Mouse (Mus musculus): Measurements from ENCODE around the gene Psmd14. TPM values are rescaled to one million over a fixed set of nuclear protein-coding genes. Genes with fewer than 3 reads are reported as not detected.

Psmd14 gene
- polyA plus RNA-seq, 1 experiment = 0.59 TPM

DNA sequence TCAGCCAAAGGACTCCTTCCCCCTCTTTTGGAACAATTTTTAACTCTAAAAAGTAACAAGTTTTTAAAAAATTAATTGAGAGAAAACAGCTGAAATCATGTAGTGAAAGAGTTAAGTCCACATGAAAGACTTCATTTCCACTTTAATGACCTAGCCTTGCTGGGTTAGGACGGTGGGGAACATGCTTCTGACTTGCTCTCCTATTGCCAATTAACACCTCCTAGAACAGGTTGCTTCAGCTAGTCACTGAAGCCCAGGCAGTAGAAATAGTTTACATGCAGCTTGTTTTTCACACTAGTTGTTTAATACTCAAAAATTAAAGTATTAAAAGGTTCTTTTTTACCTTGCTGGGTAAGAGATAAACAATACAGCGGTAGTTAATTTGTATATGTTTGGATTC, 39.8 kb downstream of the Psmd14 start:
- Histone ChIP-seq H3K4me1 (ENCODE audit: control insufficient read depth) (peaks cover 13% of the 10 kb centered on the region), H3K36me3 (ENCODE audit: control insufficient read depth) (peaks cover 9% of the 10 kb centered on the region), H3K9me3 (ENCODE audit: control insufficient read depth, low read length) (no peaks in the 10 kb centered on the region), H3K4me3 (replicated peaks) (no peak overlapping the region), H3K27me3 (ENCODE audit: control insufficient read depth) (no peaks in the 10 kb centered on the region)
- no peak for TF ChIP-seq GATA1 (IDR thresholded peaks at IDR 0.05; ENCODE audit: low read length)
- no peak for TF ChIP-seq TAL1 (IDR thresholded peaks at IDR 0.05; ENCODE audit: low read length)

DNA sequence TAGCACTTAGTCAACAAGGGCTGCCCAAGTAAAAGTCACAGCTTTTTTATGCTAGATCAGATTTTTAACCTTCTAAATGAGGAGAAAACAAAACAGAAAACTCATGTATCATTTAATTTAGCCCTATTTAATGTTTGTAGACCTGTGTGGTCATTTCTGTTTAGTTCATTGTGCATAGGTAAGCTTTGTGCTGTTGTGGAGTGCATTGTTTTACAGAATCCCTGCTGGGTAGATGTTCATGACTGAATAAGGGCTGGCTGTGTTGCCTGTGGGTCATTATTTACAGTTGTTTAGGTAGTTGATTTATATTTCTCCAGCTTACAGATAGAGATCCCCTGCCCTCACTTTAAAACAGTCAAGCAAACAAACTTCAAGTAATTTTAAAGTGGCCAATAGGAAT, 40.9 kb downstream of the Psmd14 start:
- H3K9me3 ChIP-seq (ENCODE audit: control insufficient read depth, low read length) = no peaks in the 10 kb centered on the region
- no peak for TF ChIP-seq GATA1 (IDR thresholded peaks at IDR 0.05; ENCODE audit: low read length)
- no peak for TF ChIP-seq TAL1 (IDR thresholded peaks at IDR 0.05; ENCODE audit: low read length)
- H3K36me3 ChIP-seq (ENCODE audit: control insufficient read depth) = peaks cover 8% of the 10 kb centered on the region
- no peaks in the 10 kb centered on the region for H3K27me3 ChIP-seq (ENCODE audit: control insufficient read depth)
- H3K4me3 ChIP-seq (replicated peaks) = no peak overlapping the region
- peaks cover 8% of the 10 kb centered on the region for H3K4me1 ChIP-seq (ENCODE audit: control insufficient read depth)

DNA sequence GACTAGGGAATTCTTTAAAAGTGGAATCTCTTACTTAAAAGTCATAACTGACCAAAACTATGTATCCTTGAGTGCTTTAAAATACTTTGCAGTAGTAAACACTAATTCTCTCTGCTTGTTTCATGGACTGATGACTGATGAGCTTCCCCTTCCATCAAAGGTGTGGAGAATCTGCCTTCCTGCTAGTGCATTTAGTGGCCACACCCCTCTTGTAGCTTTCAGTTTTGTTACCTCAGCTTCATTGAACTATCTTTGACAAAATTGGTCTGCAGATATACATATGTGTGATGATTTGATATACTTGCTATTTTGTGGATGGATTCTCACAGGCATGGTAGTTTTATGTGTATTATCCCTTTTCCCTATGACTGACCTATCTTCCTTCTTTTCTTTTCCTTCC, 43.5 kb downstream of the Psmd14 start:
- Histone ChIP-seq H3K4me1 (ENCODE audit: control insufficient read depth) (peaks cover 26% of the 10 kb centered on the region), H3K27me3 (ENCODE audit: control insufficient read depth) (no peaks in the 10 kb centered on the region), H3K9me3 (ENCODE audit: control insufficient read depth, low read length) (no peaks in the 10 kb centered on the region), H3K36me3 (ENCODE audit: control insufficient read depth) (peaks cover 12% of the 10 kb centered on the region), H3K4me3 (replicated peaks) (no peak overlapping the region)
- no peak for TF ChIP-seq TAL1 (IDR thresholded peaks at IDR 0.05; ENCODE audit: low read length)

DNA sequence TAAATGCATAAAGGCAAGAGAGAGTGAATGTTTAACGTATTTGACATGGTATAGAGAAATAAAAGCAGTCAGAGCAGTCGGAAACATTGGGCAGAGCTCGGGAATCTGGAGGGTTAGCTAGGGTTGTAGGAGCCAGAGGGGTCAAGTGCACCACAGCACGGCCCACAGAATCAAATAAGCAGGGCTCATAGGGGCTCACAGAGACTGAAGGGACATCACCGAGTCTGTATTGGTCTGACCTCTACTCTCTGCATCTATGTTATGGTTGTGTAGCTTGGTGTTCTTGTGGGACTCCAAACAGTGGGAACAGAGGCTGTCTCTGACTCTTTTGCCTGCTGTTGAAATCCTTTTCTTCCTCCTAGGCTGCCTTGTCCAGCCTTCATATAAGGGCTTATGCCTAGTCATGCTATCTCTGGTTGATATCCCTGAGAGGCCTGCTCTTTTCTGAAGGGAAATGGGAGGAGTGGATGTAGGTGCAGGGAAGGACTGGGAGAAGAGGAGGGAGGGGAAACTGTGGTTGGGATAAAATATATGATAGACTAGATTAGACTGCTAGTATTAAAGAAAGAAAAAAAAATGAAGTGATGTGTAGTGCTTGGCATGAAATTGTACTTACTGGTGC, 47.9 kb downstream of the Psmd14 start:
- Histone ChIP-seq H3K4me3 (replicated peaks) (no peak overlapping the region), H3K4me1 (ENCODE audit: control insufficient read depth) (peaks cover 38% of the 10 kb centered on the region), H3K9me3 (ENCODE audit: control insufficient read depth, low read length) (no peaks in the 10 kb centered on the region), H3K27me3 (ENCODE audit: control insufficient read depth) (no peaks in the 10 kb centered on the region), H3K36me3 (ENCODE audit: control insufficient read depth) (peaks cover 33% of the 10 kb centered on the region)
- TF ChIP-seq TAL1 (IDR thresholded peaks at IDR 0.05; ENCODE audit: low read length) (no peak), GATA1 (IDR thresholded peaks at IDR 0.05; ENCODE audit: low read length) (no peak)

DNA sequence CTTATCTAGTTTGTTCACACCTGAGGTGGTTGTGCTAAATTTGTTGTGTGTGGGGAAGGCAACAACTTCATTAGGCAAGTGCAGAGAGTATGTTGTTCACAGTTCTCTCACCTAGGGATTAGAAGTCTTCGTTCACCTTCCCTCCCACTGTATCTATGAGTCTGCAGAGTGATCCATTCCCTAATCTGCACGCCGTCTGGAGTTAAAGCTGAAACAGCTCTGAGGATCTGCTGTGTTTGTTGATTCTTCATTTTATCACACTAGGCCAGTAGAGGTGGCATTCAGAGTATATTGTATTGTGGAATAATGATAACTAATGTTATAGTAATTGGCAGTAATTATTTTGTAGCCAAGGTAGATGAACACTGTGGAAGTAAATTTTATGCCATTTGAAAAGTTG, 48.5 kb downstream of the Psmd14 start:
- H3K27me3 ChIP-seq (ENCODE audit: control insufficient read depth) = no peaks in the 10 kb centered on the region
- H3K36me3 ChIP-seq (ENCODE audit: control insufficient read depth) = peaks cover 39% of the 10 kb centered on the region
- TF ChIP-seq GATA1 (IDR thresholded peaks at IDR 0.05; ENCODE audit: low read length) (no peak; the same call in 1 of the 2 replicates), TAL1 (IDR thresholded peaks at IDR 0.05; ENCODE audit: low read length) (peak; percentile 49)
- peaks cover 40% of the 10 kb centered on the region for H3K4me1 ChIP-seq (ENCODE audit: control insufficient read depth)
- no peak overlapping the region for H3K4me3 ChIP-seq (replicated peaks)
- H3K9me3 ChIP-seq (ENCODE audit: control insufficient read depth, low read length) = no peaks in the 10 kb centered on the region

DNA sequence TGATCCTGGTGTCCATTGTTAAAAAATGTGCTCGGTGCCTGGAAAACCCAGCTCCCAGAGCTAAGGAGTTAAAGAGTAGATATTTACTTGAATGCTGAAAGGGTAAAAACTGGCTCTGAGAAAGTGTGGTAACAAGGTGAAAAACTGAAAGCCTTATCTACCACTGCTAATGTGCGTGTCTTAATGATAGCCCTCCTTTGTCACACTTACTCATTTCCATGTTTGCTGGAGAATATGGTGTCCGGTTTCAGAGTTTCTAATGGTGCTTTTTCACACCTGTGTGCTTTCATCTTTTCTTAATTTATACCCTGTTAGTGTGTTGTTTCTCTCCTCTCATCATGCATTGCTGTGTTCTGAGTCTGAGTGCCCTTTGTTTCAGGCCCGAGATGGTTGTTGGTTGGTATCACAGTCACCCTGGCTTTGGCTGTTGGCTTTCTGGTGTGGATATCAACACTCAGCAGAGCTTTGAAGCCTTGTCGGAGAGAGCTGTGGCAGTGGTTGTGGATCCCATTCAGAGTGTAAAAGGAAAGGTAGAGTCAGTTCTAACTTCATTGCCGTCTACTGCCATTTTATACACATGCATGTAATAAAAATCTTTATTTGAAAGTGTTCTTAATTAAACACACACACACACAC, 53.1 kb downstream of the Psmd14 start:
- Histone ChIP-seq H3K4me3 (replicated peaks) (no peak overlapping the region), H3K4me1 (ENCODE audit: control insufficient read depth) (peaks cover 20% of the 10 kb centered on the region), H3K27me3 (ENCODE audit: control insufficient read depth) (no peaks in the 10 kb centered on the region), H3K9me3 (ENCODE audit: control insufficient read depth, low read length) (no peaks in the 10 kb centered on the region), H3K36me3 (ENCODE audit: control insufficient read depth) (peaks cover 44% of the 10 kb centered on the region)
- TF ChIP-seq TAL1 (IDR thresholded peaks at IDR 0.05; ENCODE audit: low read length) = no peak
- TF ChIP-seq GATA1 (IDR thresholded peaks at IDR 0.05; ENCODE audit: low read length) = no peak

DNA sequence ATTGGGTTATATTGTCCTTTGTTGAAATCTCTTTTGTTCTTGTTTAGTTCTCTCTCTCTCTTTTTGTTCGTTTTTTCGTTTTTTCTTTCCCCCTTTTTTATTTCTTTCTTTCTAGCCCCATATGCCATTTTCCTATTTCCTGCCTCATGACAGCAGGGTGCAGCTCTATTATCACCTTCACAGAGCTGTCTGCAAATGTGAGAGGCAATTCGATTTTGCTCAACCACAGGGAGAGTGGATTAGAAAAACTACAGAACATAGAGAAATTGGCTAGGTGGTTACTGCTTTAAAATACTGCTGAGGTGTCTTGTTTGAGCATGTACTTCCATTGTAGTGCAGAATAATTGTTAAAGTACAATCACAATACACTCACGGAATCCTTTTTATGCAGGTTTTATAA, 54.0 kb downstream of the Psmd14 start:
- no peaks in the 10 kb centered on the region for H3K27me3 ChIP-seq (ENCODE audit: control insufficient read depth)
- H3K4me1 ChIP-seq (ENCODE audit: control insufficient read depth) = peaks cover 12% of the 10 kb centered on the region
- H3K9me3 ChIP-seq (ENCODE audit: control insufficient read depth, low read length) = no peaks in the 10 kb centered on the region
- H3K4me3 ChIP-seq (replicated peaks) = no peak overlapping the region
- peaks cover 40% of the 10 kb centered on the region for H3K36me3 ChIP-seq (ENCODE audit: control insufficient read depth)
- TF ChIP-seq TAL1 (IDR thresholded peaks at IDR 0.05; ENCODE audit: low read length) = no peak
- TF ChIP-seq GATA1 (IDR thresholded peaks at IDR 0.05; ENCODE audit: low read length) = no peak

DNA sequence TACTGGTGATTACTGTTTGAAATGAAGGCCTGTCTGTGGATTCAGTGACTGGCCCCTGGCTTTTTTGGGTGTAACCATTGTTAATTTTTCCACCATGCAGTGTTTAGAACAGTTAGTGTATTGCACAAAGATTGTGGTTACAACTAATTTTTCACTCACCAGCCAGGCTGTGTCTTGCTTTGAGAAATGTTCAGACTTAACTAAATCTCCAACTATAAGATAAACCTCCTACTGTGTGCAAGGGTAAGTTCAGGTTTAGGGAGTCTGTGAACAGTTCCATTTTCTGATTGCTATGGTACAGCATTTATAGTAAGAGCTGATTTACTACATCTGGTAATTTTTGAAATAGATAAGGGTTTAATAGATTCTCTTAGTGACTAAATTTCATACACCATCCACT, 69.3 kb downstream of the Psmd14 start:
- Histone ChIP-seq H3K36me3 (ENCODE audit: control insufficient read depth) (peaks cover 68% of the 10 kb centered on the region), H3K4me3 (replicated peaks) (no peak overlapping the region), H3K9me3 (ENCODE audit: control insufficient read depth, low read length) (no peaks in the 10 kb centered on the region), H3K27me3 (ENCODE audit: control insufficient read depth) (no peaks in the 10 kb centered on the region), H3K4me1 (ENCODE audit: control insufficient read depth) (peaks cover 1% of the 10 kb centered on the region; the same call in 1 of the 2 replicates)
- TF ChIP-seq GATA1 (IDR thresholded peaks at IDR 0.05; ENCODE audit: low read length) (no peak), TAL1 (IDR thresholded peaks at IDR 0.05; ENCODE audit: low read length) (no peak)

DNA sequence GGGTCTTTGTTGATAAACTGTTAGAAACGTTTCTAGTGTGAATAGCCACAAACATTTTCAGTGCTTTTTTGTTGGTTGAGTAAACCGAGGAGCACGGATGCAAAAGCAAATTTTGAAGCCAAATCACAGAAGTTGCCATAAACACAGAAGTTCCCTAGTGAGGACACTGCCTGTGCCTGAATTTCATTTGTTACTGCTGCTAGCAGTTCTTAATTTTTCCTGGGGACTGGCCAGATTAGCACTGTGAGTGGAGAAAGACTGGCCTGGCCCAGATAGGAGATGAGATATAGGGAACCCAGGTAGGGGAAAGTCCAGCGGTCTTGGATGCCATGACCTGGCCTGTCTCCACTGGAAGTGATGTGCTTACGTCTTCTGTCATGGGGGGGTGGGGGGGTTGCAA, 83.5 kb downstream of the Psmd14 start:
- H3K9me3 ChIP-seq (ENCODE audit: control insufficient read depth, low read length) = no peaks in the 10 kb centered on the region

More for the DNA sequence above, 83.5 kb downstream of the Psmd14 start:
- TF ChIP-seq TAL1 (IDR thresholded peaks at IDR 0.05; ENCODE audit: low read length) = no peak
- TF ChIP-seq GATA1 (IDR thresholded peaks at IDR 0.05; ENCODE audit: low read length) = no peak
- H3K27me3 ChIP-seq (ENCODE audit: control insufficient read depth) = no peaks in the 10 kb centered on the region
- H3K36me3 ChIP-seq (ENCODE audit: control insufficient read depth) = peaks cover 30% of the 10 kb centered on the region
- H3K4me3 ChIP-seq (replicated peaks) = no peak overlapping the region
- H3K4me1 ChIP-seq (ENCODE audit: control insufficient read depth) = no peaks in the 10 kb centered on the region

Data from erythroblast, embryonic 14.5 days (primary cell).